Mouse (Mus musculus) lung, postnatal 14 days (tissue): ENCODE results near the gene Olfr1269.

Experiments used
- DNase-seq: peaks from one replicate; pipeline ENCODE4 v3.0.0; 2021

Olfr1269 gene

DNA sequence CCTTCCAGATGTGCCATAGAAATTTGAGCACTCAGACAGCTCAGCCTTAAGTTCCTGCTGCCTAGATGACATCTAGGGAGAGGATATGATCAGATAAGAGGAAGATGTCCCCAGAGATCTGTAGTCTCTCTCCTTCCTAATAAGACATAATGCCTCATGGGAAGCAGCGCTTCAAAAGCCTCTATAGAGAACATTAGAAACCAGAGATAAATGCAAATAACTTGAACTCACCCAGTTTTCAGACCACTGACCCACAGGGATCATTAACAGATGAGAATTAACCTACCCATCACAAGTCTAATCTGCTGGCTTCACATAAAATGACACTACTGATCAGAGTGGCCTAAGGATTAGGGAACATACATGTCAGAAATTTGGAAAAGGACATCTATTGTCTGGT is at the start of gene Olfr1269:
Olfr1269 (minus strand) TSS at position 101 of the 400 bp plus-strand sequence.
- DNase-seq, result no peak

DNA sequence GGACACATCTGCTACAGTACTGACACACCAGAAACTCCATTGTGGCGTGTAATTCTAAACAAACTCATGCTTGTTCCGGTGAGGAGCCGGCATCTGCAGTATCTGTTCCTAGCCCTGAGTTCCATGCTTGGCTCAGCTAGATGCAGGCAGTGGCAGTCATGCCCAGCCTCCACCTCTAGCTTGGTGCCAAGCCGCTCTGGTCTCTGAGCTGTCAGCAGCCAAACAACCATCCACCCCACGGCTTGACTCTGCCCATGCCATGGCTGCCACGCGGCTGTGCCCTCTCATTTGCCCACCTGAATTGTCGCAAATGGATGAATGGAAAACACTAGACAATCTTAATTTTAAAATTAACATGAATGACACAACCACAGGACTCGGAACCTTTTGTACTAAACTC is 32.7 kb upstream of the Olfr1269 start:
- no peak for DNase-seq

DNA sequence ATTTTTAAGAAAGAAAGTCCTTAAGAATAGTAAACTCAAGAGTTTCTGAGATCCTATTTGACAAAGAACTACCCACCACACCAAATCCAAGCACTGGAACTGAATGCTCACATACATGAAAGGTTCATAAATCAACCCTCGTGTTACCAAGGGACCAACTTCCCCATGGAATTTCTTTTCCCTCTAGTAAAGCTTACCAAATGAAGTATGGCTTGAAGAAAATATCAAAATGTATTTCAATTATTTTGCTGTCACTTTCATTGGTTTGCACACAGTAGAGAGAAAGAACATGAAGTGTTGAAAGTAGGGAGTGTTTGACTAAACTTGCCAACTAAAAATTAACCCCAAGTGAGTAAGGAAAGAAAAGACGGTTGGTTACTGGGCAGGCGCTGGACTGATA is 31.8 kb upstream of the Olfr1269 start, which contains the start of gene Olfr1270:
Olfr1270 (minus strand) TSS at position 101 of the 400 bp plus-strand sequence.
- DNase-seq, result no peak

DNA sequence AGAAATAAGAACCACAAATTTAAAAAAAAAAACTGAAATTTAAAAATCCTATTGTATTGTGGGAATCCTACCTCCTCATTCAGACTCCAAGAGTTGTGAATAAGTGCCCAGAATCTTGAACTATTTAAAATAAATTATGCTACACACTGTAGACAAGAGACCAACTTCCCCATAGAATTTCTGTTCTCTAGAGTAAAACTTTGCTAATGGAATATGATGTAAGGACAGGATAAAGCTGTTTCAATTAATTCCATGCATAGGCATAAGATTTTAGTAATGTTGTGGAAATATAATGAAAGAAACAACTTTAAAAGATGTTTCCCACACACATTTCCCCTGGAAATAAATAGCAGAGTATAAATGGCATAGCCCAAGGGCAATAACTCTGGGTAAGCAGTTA is 21.0 kb upstream of the Olfr1269 start, which contains the start of gene Olfr32:
Olfr32 (minus strand) TSS at position 101 of the 400 bp plus-strand sequence.
- no peak for DNase-seq

DNA sequence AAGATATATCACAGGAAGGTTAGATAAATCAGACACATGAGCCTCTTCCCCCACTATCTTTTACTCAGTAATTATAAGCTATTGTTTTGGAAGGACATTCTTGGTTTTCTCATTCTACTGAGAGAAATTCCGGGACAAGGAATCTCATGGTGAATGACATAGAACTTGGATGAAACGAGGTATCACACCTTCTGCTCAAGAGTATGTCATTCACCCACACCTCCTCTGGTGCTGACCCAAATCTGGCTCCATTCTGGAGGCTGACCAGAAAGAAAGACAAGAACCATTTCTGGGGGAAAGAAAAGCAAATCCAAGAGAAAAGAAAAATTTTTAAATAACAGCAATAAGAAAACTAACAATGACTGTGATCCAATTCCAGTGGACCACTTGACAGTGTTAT is 51.1 kb downstream of the Olfr1269 start:
- DNase-seq, result no peak
